Mouse (Mus musculus) C3H10T1/2 (cell line): ENCODE data around the gene Serinc5. TPM values are rescaled to one million over a fixed set of nuclear protein-coding genes. Genes with fewer than 3 reads are reported as not detected.

Experiments
- polyA plus RNA-seq, 2 experiments: library from polyadenylated mRNA; unstranded; fragments of >200 nt; fragmentation: generic; extraction: Trizol; gene quantifications; one replicate each; pipeline ENCODE4 v1.2.1; 2012; ENCODE audit warnings: missing spikeins in 2 of 2

The Serinc5 gene
- 1 to 10 TPM in 1 of 2 experiments, under 1 TPM in 1; 0.14 to 7.6 TPM for polyA plus RNA-seq

DNA sequence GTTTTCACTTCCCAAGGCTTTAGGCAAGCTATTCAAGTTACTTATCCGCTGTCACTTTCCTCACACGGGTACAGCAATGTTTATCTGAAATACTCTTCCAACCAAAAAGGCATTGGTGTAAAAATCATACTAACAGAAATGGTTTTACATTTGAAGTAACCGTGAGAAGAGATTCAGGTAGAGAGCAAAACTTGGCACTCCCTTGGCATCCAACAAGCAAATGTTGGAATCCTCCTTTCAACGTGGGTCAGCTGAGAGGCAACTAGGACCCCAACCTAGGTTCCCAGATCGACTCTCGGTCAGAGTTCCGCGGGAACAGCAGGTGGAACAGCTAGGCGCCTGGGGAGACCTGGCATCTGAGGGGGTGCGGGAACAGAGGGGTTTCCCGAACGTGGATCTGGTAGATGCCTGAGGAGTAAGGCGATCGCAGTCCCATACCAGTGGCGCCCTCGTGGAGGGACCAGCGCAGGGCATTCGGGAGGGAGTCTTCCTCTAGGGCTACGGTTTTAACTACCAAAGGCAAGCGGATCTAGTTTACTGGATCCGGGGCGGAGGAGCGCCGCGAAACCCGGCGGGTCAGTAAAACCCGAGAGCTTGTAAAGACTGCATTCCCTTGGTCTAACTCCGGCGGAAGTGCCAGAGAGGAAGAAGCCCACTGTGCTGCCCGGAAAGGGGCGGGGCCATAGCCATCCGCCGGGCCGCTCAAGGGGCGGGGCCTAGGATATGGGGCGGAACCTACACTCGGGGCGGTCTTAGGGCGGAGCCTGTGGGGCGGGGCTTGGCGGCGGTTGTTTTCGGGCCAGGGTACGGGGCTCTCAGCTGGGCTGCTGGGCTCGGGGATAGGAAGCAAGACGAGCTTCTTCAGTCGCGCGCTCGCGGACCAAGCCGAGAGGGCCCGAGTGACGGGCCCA is at the start of gene Serinc5:
Serinc5 (plus strand) TSS at position 781 of the 911 bp plus-strand sequence.

DNA sequence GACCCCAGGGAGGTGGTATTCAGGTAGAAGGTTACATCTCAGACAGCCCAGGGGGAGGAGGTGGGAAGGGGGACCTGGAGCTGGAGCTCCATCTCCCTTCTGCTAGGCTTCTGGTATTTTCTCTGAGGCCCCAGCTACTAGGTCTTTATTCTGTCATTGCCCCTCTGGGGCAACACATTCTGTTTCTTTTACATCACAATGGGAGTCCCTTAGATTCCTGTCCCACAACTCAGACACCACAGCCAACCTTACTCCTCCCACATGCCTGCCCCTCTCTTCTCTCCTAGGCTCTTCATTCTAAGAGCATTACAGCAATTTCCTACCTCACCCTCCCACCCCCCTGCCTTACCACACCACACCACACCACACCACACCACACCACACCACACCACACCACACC is 34.8 kb upstream of the Serinc5 start, which contains the start of gene Spz1:
Spz1 (minus strand) TSS at position 101 of the 400 bp plus-strand sequence.

Other genes starting within 250 kb of the Serinc5 start
- gene Ankrd34b, start 185.2 kb upstream of the Serinc5 start, polyA plus RNA-seq, result not detected
- gene Fam151b, start 127.1 kb upstream of the Serinc5 start, polyA plus RNA-seq, result under 1 TPM in 1 of 2 experiments, not detected in 1; 0.44 TPM
- 1 to 10 TPM in 1 of 2 experiments, under 1 TPM in 1; 0.14 to 1.9 TPM for gene Zfyve16, start 80.2 kb upstream of the Serinc5 start, polyA plus RNA-seq
- not detected for gene Spz1, start 34.9 kb upstream of the Serinc5 start, polyA plus RNA-seq
- not detected for gene Thbs4, start 183.7 kb downstream of the Serinc5 start, polyA plus RNA-seq
- gene Mtx3, start 233.7 kb downstream of the Serinc5 start, polyA plus RNA-seq, result 1 to 10 TPM in 1 of 2 experiments, under 1 TPM in 1; 0.13 to 2.0 TPM